Mouse (Mus musculus) lung, postnatal 0 days (tissue): Measurements from ENCODE around the gene Lancl2.

Experiments
- CTCF ChIP-seq: IDR thresholded peaks from 2 replicates; pipeline ENCODE4 v1.5.1; 2016; ENCODE audit warnings: antibody characterized with exemption, mild to moderate bottlenecking
- EP300 ChIP-seq: IDR thresholded peaks from 2 replicates; pipeline ENCODE4 v1.6.1; 2016; ENCODE audit warnings: antibody characterized with exemption, mild to moderate bottlenecking, control low read depth

- TF ChIP-seq CTCF (no peak), EP300 (no peak)
Measured at GRCm38 (mm10) chr6:57787376-57787775, 85.0 kb downstream of the Lancl2 start.
